In the genomic region with DNA sequence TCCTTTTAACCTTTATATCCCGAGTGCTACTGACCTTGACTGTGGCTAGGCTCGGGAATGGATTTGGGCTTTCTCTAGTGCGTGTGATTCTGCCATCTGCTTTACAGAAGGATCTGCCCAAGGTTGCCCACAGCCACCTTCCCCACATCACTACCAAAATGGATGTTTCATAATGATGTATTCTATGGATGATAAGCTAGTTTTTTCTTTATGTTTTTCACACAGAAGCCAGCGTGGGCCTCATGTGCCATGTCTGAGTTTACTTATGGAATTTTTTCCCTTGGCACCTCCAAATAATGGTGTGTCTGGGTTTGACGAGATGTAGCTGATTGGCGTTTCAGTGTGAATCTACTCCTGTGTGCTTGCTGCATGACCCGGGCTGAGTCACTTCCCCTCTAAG, we compare ENCODE assay signal across 31 mouse cellular contexts. TPM values are rescaled to one million over a fixed set of nuclear protein-coding genes. Genes with fewer than 3 reads are reported as not detected.
A peak's percentile ranks its signal among the peaks of the same experiment; 100 is the strongest.
DNase-seq lines count a peak whose midpoint lies in the region; ATAC-seq and TF ChIP-seq lines count a peak whose summit lies in the region.
"Had no signal": no experiment of that assay in that cellular context is flagged by ENCODE, and none has a peak within 500 bp of the region (broad histone marks: within the 10 kb centered on the region; RNA-seq: fewer than 3 reads in every experiment).

No protein-coding gene starts in this region.

- no peak for TF ChIP-seq POLR2A in ES-Bruce4 (IDR thresholded peaks at IDR 0.05; ENCODE audit: insufficient read depth, low read length)

- H3K27me3 ChIP-seq in forebrain, embryonic 16.5 days (replicated peaks; ENCODE audit: control insufficient read depth, insufficient read depth, low read length) = peaks cover 36% of the 10 kb centered on the region
- H3K27me3 ChIP-seq in forebrain, embryonic 14.5 days (replicated peaks; ENCODE audit: control insufficient read depth, insufficient read depth, low read length) = peaks cover 46% of the 10 kb centered on the region
- no peaks in the 10 kb centered on the region for H3K27me3 ChIP-seq in ES-Bruce4 (ENCODE audit: control insufficient read depth, insufficient read depth, low read length, poor library complexity, severe bottlenecking)

- no peak for TF ChIP-seq EP300 in ES-Bruce4 (IDR thresholded peaks at IDR 0.05; ENCODE audit: insufficient read depth, low read depth, low read length)

- no peak overlapping the region for H3K27ac ChIP-seq in forebrain, embryonic 16.5 days (ENCODE audit: low read length)
- H3K27ac ChIP-seq in forebrain, embryonic 14.5 days (ENCODE audit: low read depth, low read length) = no peak overlapping the region
- peak overlapping the region; percentile 21; the same call in 1 of the 2 replicates for H3K27ac ChIP-seq in left cerebral cortex, adult 2 months
- H3K27ac ChIP-seq in ES-Bruce4 (ENCODE audit: insufficient read depth, low read length) = peak overlapping the region; percentile 12; the same call in 1 of the 2 replicates
- H3K27ac ChIP-seq: embryonic facial prominence, embryonic 12.5 days; heart, embryonic 13.5 days; kidney, postnatal 0 days; limb, embryonic 10.5 days; limb, embryonic 15.5 days; liver, embryonic 13.5 days; midbrain, embryonic 12.5 days had no signal

- no peak for TF ChIP-seq CTCF in left cerebral cortex, adult 2 months (IDR thresholded peaks at IDR 0.05)
- TF ChIP-seq CTCF in ES-Bruce4 (IDR thresholded peaks at IDR 0.05; ENCODE audit: low read depth, low read length) = no peak

- 43% methylated on average over 7 of the region's 7 CpGs for WGBS in forebrain, embryonic 16.5 days
- WGBS in forebrain, embryonic 14.5 days = 35% methylated on average over 7 of the region's 7 CpGs

- DNase-seq in forebrain, embryonic 14.5 days (ENCODE audit: low spot score) = no peak
- DNase-seq in left cerebral cortex, adult 2 months (ENCODE audit: extremely low spot score in 1 of 2, low spot score in 2 of 2) = no peak
- DNase-seq in left cerebral cortex, postnatal 10 days (ENCODE audit: extremely low spot score in 1 of 2, low spot score in 2 of 2) = no peak
- no peak for DNase-seq in gastrocnemius, postnatal 14 days
- no peak for DNase-seq in c-Kit-positive CD71-positive TER-119-positive erythroid progenitor cells, embryonic 14.5 days (ENCODE audit: low spot score)
- DNase-seq: adrenal gland, adult 8-10 months; cerebellum, adult 11 months; cerebellum, adult 9-10 months; cerebellum, postnatal 36 days; heart, postnatal 10 days; kidney, adult 8-10 months; kidney, postnatal 4 days; liver, embryonic 13.5 days; lung, adult 18-20 months; lung, postnatal 4 days; thymus, adult 2 months; thymus, postnatal 36 days had no signal

- peaks cover 48% of the 10 kb centered on the region for H3K4me1 ChIP-seq in forebrain, embryonic 16.5 days (replicated peaks; ENCODE audit: control insufficient read depth, insufficient read depth, low read length)
- peaks cover 27% of the 10 kb centered on the region; the same call in 1 of the 2 replicates for H3K4me1 ChIP-seq in forebrain, embryonic 14.5 days (ENCODE audit: control insufficient read depth, insufficient read depth, low read length)
- H3K4me1 ChIP-seq in ES-Bruce4 (ENCODE audit: control insufficient read depth, insufficient read depth, low read length) = peaks cover 7% of the 10 kb centered on the region
- H3K4me1 ChIP-seq: embryonic facial prominence, embryonic 12.5 days; limb, embryonic 10.5 days; limb, embryonic 15.5 days; liver, embryonic 13.5 days had no signal

- H3K36me3 ChIP-seq in forebrain, embryonic 16.5 days (ENCODE audit: control insufficient read depth, insufficient read depth) = no peaks in the 10 kb centered on the region
- H3K36me3 ChIP-seq in forebrain, embryonic 14.5 days (ENCODE audit: control insufficient read depth, insufficient read depth, low read length) = no peaks in the 10 kb centered on the region
- no peaks in the 10 kb centered on the region for H3K36me3 ChIP-seq in ES-Bruce4 (ENCODE audit: control insufficient read depth, insufficient read depth, low read length, poor library complexity, severe bottlenecking)
- H3K36me3 ChIP-seq: embryonic facial prominence, embryonic 12.5 days; G1E; heart, embryonic 13.5 days; limb, embryonic 10.5 days; limb, embryonic 15.5 days; liver, embryonic 13.5 days; midbrain, embryonic 12.5 days had no signal

- no peak for ATAC-seq in forebrain, embryonic 16.5 days
- no peak for ATAC-seq in forebrain, embryonic 14.5 days
- ATAC-seq: CD4-positive, CD25-positive, alpha-beta regulatory T cell, adult 4 months; intestine, embryonic 16.5 days; lung, postnatal 0 days had no signal

- intact Hi-C loops in left cerebral cortex, adult 2 months (cut with DNase I) = no loop called here
- intact Hi-C loops in left cerebral cortex, postnatal 10 days (cut with DNase I) = loop anchor here (10.0 kb wide), 1 partner anchor 347 kb away; no protein-coding TSS in a partner anchor
- intact Hi-C loops in gastrocnemius, postnatal 14 days (cut with DNase I; ENCODE audit: low total_unique reads) = no loop called here

- H3K9me3 ChIP-seq in forebrain, embryonic 16.5 days (ENCODE audit: control insufficient read depth, low read length) = no peaks in the 10 kb centered on the region
- H3K9me3 ChIP-seq in forebrain, embryonic 14.5 days (replicated peaks; ENCODE audit: control insufficient read depth, low read length) = no peaks in the 10 kb centered on the region
- no peaks in the 10 kb centered on the region for H3K9me3 ChIP-seq in ES-Bruce4 (replicated peaks; ENCODE audit: control insufficient read depth, insufficient read depth, low read length, poor library complexity, severe bottlenecking)
- H3K9me3 ChIP-seq: embryonic facial prominence, embryonic 12.5 days; heart, embryonic 13.5 days; limb, embryonic 10.5 days; limb, embryonic 15.5 days; liver, embryonic 13.5 days; megakaryocyte, embryonic 14.5 days; midbrain, embryonic 12.5 days had no signal

- H3K4me3 ChIP-seq in forebrain, embryonic 16.5 days (replicated peaks; ENCODE audit: low read length) = no peak overlapping the region
- H3K4me3 ChIP-seq in forebrain, embryonic 14.5 days (ENCODE audit: low read depth, low read length) = no peak overlapping the region
- H3K4me3 ChIP-seq in left cerebral cortex, adult 2 months = no peak overlapping the region
- H3K4me3 ChIP-seq in ES-Bruce4 (ENCODE audit: low read depth, low read length) = no peak overlapping the region
- H3K4me3 ChIP-seq: embryonic facial prominence, embryonic 12.5 days; heart, embryonic 13.5 days; limb, embryonic 10.5 days; limb, embryonic 15.5 days; liver, embryonic 13.5 days; midbrain, embryonic 12.5 days had no signal

- no peak overlapping the region for H3K9ac ChIP-seq in forebrain, embryonic 16.5 days (replicated peaks; ENCODE audit: low read depth, low read length)
- H3K9ac ChIP-seq in forebrain, embryonic 14.5 days (ENCODE audit: low read length) = no peak overlapping the region
- 0 out of 2 replicates have a peak overlapping the region, but pooled peaks have one; percentile 22 for H3K9ac ChIP-seq in ES-Bruce4 (ENCODE audit: low read depth, poor library complexity, severe bottlenecking)
- H3K9ac ChIP-seq: embryonic facial prominence, embryonic 12.5 days; heart, embryonic 13.5 days; limb, embryonic 15.5 days; liver, embryonic 13.5 days; midbrain, embryonic 12.5 days had no signal

- H3K4me2 ChIP-seq in forebrain, embryonic 16.5 days (ENCODE audit: low read length) = peak overlapping the region; percentile 10; the same call in 1 of the 2 replicates
- H3K4me2 ChIP-seq in forebrain, embryonic 14.5 days (ENCODE audit: low read length) = no peak overlapping the region
- H3K4me2 ChIP-seq: embryonic facial prominence, embryonic 12.5 days; heart, embryonic 13.5 days; limb, embryonic 15.5 days; liver, embryonic 13.5 days had no signal

RNA-seq across cellular contexts. Expression of a gene that starts 7.0 kb away (rescaled TPM):
- 7.5 and 8.0 TPM in 2 replicates for polyA plus RNA-seq in forebrain, embryonic 16.5 days (2015; fragmentation: Nextera tagmentation; extraction: Ambion mirVana)
- 4.3 and 5.7 TPM in 2 replicates for polyA plus RNA-seq in forebrain, embryonic 14.5 days (2014; fragmentation: Nextera tagmentation; extraction: Ambion mirVana)
- total RNA-seq in left cerebral cortex, adult 2 months (2021) = 10 to 100 TPM; 42.3 to 45.8 TPM
- 10 to 100 TPM; 56.4 to 56.5 TPM for total RNA-seq in left cerebral cortex, postnatal 10 days (2021)
- 10.3 and 12.5 TPM in 2 replicates for polyA plus RNA-seq in ES-Bruce4 (2011; ENCODE audit: insufficient read depth, insufficient read length, low read depth, missing spikeins)
- total RNA-seq in gastrocnemius, postnatal 14 days (2021) = under 1 TPM; 0.11 to 0.14 TPM
- total RNA-seq: hematopoietic stem cell, adult 5-6 weeks had no signal
- polyA plus RNA-seq: CD4-positive, CD25-positive, alpha-beta regulatory T cell, adult 4 months; G1E; limb, embryonic 10.5 days; lung, postnatal 0 days had no signal

Comparison
In these comparisons a context has a peak if more than half of its experiments do, and no peak if none do; other contexts are left out.
1. H3K27ac ChIP-seq: peak in left cerebral cortex, adult 2 months (single experiment) and ES-Bruce4 (single experiment); none in forebrain, embryonic 16.5 days (single experiment) and forebrain, embryonic 14.5 days (single experiment).
2. RNA of a gene that starts 7.0 kb away (total RNA-seq): 56.4 to 56.5 TPM in left cerebral cortex, postnatal 10 days and 42.3 to 45.8 TPM in left cerebral cortex, adult 2 months; 0.11 to 0.14 TPM in gastrocnemius, postnatal 14 days; every median in the first group is over 10 times any median in the second.